Mouse (Mus musculus): ENCODE measurements around the gene Tacc3.

The Tacc3 gene

DNA sequence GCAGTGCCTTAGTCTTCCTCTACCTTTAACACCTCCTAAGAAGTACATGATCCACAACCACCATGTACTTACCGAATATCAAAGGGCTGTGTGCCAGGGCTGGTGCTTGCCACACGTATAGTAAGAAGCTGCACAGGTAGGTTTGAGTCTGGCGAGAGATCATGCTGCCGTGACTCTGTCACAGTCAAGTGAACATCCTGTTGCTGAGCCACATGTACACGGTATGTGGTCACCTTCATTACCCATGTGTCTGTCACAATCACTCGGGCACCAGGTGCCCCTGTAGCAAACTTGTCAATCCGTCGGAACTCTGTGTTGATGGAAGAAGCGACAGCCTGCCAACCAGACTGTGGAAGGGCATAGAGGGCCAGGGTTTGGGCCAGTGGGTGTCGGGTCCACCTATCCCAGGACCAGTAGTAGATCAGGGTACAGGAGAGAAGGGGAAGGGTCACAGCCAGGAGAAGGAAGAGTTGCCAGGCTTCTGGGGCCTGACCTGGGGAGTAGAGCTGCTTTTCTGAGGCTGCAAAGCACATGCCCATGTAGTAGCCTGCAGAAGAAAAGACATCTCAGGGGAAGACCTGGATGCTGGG lies 2.6 kb upstream of the Tacc3 start:
- DNase-seq (ENCODE audit: low read depth, low spot score), result no peak

DNA sequence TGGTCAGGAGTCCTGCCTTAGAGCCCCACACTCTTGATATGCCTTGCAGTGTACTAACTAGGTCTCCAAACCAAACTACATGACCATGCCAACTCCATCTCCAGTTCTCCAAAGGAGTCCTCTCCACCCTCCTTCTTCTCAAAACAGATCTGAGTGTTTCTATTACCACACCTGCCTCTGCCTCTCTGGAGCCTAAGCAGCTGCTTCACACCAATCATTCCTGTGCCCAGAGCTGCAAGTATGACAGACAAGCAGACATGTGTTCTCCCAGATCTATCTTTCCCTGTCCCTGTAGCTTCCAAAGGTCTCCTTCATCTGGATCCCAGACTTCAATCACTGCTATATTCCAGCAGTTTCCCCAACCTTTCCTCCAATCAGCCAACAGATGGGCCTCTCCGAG lies 1.2 kb upstream of the Tacc3 start:
- no peak for DNase-seq (ENCODE audit: low read depth, low spot score)

DNA sequence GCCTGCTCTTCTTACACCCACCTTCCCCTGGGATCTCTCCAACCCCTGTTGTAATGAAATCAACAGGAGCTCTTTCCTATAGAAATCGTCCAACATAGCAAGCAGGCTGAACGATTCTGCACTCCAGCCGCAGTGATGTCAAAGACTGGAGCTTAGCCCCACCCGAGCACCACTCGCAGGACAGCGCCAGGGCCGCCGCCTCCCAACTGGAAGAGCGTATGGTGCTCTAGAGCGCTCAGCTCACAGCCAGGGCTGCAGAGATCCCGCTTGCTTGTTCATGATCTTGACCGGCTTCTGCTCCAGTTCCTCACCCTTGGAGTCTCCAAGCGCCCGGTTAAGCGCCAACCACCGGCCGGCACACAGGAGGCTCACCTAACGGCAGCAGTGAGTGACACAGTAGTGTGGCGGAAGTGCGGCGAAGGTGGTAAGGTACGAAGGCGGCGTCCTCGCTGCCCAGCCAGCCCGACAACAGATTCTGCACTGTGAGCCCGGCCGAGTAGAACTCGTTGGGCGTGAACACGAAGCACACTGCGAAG lies 609 bp upstream of the Tacc3 start:
- peak; percentile 78 for DNase-seq (ENCODE audit: low read depth, low spot score)

DNA sequence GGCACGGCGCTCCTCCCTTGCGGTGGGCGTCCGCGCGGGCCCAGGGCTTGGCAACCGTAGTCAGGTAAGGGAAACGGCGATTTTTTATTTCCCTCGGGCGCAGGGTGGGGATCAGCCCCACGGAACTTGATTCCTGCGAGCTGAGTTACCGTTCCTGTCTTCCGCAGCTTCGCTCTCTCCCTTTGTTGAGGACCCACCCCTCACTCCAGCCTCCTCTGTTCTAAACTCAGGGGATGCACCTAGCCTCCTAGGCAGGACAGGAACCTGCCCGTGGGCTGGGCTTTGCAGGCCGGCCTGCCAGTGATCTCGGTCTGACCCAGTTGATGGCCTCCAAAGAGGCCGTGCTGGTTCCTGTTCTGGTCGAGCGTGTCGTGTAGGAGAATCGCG lies 729 bp downstream of the Tacc3 start:
- no peak for DNase-seq (ENCODE audit: low read depth, low spot score)

DNA sequence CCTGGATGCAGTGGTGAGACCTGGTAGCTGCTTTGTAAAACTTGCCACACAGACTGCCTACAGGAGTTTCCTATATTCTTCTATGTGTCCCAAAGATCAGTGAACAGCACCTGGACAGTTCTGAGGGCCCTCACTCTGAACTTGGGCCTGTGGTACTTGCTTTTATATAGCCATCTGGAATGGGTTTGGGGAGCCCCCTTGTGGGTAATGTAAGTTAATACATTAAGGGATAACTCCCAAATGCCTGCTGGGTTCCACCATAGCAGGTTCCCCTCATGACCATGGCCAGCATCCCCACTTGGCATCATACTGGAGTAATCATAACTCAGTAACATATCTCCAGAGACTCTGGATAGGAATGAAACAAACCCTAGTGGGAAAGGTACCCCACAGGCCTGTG lies 10.3 kb downstream of the Tacc3 start:
- peak; percentile 62 for DNase-seq (ENCODE audit: low read depth, low spot score)

DNA sequence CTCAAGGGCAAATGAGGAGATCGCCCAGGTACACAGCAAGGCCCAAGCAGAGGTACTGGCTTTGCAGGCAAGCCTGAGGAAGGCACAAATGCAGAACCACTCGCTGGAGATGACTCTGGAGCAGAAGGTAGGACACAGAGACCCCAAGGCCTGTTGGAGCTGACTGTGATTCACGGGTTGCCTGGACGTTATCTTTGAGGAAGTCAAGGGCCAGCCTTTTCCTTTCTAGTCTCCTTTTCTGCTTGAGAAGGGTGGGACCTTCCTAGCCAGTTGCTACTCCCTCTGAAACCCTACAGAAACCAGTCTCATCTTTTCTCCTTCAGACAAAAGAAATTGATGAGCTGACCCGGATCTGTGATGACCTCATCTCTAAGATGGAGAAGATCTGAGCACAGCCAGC lies 13.7 kb downstream of the Tacc3 start:
- DNase-seq (ENCODE audit: low read depth, low spot score), result no peak

DNA sequence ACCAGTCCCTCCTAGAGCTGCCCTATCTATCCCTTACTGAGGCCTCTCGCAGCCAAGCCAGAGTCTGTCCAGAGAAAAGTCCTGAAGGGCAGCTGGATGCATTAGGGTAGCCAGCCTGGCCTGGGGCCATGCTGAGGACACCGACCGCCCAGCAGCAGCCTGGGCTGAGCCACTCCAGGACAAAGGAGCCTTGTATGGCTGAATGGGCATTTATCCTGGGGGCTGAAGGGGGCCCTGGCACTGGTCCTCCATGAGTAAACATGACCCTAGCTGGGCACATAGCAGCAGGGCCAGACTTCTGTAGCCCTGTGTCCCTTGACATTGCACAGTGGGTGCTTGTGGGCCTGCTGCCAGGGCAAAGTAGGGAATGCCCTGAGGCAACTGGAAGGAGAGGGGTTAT lies 16.5 kb downstream of the Tacc3 start:
- no peak for DNase-seq (ENCODE audit: low read depth, low spot score)

DNA sequence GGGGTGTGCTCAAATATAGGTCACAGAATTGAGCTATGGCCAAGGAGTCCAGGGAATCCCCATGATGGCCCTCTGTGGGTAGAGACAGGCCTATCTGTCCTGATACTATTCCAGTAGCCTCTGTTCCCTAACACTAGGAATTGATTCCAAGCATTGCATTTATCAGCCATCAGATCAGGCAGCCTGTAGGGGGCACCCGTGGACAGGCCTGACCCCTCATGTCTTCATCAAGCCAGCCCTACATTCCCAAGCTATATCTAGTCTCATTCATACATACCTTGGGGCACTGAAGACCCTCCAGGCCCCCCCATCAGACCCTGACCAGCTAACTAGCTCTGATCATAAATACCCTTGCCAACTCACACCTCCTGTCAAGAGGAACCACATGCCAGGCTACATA lies 18.0 kb downstream of the Tacc3 start:
- peak; percentile 70 for DNase-seq (ENCODE audit: low read depth, low spot score)

DNA sequence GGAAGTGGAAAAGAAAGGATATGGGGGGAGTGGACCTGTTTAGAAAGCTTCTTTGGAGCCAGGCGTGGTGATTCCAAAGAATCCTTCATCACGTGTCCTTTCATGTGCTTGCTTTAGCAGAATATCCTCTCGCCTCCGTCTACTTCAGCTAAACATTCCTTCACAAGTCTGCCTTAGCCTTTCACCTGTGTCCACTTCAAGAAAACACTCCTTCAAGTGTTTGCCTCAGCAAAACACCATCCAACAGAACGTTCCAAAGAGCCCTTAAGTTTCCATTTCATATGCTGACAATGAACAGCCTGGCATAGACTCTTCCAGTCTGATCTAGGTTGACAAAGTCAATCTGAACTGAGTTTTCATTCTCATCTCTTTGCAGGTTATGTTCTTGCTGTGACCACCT lies 20.3 kb downstream of the Tacc3 start:
- DNase-seq (ENCODE audit: low read depth, low spot score), result no peak

DNA sequence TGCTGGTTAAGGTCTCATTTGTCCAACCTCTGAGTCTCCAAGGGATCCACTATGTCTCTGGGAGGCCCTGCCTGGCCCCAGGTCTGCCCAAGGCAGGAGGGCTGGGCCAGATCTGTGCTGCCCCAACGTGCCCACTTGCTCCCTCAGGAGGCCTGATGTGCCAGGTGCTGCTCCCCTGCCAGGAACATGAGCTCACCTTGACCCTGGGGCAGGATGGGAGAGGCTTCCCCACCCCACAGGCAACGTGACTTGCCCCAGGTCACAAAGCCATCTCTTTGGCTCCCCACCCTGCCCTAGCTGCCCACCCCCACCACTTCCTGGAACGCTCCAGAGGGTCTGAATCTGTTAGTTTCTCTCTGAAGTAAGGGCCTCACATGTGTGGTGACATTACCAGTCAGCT lies 23.1 kb downstream of the Tacc3 start:
- DNase-seq (ENCODE audit: low read depth, low spot score), result no peak

DNA sequence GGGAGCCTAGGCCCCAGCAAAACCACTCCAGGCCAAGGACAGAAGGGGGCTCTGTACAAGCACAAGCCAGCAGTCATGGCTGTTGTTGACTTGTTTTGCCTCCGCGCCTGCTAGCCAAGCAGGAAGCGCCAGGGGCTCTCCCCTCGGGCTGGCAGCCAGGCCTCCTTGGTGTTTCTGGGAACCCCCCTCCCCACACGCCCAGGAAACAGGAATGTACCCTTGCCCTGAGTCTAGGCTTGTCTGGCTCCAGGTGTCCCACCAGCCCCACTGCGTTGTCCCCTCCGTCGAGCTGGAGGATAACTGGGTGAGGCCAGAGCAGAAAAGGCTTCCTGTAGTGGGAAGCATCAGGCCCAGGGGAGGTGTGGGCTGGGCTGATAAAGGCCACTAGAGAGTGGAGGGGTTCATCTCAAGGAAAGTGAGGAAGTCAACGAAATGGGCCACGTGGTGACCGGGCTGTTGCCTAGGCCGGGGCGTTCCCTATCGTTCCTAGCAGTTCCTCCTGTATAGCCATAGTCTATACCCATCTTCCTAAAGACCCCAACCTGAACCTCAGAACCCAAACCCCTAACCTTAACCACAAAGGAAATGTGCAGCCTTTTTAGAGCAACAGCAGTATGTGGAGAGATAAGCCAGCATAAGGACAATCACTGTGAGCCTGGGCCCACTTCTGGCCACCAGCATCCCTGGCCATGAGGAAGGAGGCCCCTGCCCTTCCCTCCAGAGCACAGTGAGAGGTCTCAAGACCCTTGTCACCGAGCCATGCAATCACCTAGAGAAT lies 23.9 kb downstream of the Tacc3 start:
- no peak for DNase-seq (ENCODE audit: low read depth, low spot score)

DNA sequence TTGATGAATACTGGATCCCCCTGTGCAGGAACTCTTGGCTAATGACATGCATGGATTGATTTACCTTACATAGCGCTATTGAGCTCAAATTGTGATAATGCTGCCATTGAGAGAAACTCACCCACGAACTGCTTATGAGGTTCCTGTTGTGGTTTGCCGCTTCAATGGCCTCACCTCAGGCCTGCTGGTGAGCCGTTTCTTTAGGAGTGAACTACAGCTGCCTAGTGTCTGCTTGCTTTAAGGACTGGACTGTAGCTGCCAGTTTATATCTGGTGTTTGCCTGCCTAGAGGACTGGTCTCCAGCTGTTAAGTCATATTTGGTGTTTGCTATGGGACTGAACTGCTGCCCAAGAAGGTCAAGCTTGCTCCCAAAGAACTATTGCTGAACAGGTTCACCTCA lies 25.0 kb downstream of the Tacc3 start:
- DNase-seq (ENCODE audit: low read depth, low spot score), result no peak

DNA sequence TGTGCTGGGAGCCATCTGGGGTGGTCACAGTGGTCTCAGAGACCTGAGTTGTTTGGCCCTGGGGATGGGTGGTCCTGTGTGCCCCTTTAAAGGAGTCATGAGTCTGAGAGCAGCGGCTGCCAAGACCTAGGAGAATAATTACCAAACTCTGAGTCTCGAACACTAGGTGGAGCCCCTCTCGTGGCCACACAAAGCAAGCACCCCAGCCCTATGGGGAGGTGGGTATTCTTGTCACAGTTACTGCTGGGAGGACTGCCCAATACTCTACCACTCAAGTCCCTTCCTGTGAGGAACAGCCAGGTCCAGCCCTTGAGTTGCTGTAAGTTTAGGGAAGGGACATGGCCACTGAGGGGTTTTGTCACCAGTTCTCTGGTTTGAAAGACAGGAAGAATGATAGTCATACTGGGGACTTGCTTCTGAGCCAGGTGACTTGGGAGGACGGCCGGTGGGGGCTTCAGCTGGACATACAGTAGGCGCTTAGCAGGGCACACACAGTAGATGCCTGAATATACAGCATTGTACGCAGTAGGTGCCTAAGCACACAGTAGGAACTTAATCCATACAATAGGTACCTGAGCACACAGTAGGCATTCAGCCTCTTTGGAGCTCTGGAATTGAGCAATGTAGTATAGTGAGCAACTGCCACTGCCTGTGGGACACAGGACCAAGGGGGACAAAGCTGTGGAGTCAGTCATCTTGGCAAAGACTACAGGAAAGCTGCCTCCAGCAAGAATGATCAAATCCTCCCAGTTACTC lies 26.1 kb downstream of the Tacc3 start:
- peak; percentile 33 for DNase-seq (ENCODE audit: low read depth, low spot score)

DNA sequence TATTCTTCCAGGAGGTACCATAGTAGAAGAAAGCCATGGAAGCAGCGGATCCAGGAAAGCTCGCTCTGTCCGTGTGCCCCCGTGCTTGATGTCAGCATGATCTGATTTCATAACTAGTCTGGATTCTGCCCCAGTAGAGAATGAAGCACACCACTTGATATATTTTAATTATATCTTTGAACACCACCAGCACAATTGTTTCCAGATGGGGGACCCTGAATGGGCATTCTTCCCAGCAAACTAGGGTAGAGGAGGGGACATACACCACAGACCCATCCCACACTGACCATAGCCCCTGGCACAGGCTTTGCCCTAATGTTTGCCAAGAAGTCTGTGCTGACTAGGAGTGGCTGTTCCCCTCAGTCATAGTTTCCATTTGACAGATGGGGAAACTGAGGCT lies 27.0 kb downstream of the Tacc3 start:
- no peak for DNase-seq (ENCODE audit: low read depth, low spot score)

DNA sequence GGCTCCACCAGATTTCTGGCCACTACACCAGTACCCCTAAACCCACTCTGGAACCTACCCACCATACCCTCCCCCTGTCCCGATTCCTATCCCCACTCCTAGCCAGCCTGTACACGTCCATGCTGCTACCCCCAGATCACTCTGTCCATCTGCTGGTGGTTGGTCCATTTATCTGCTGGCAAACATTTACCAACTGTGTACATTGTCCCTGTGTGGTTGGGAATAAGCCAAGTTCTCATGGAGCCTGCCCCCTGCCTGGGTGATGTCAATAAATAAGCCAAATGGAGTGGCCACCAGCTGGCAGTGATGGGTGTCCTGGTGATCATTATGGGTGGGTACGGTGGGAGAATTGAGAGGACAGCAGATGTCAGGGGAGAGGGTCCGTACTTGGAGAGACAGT lies 29.2 kb downstream of the Tacc3 start:
- no peak for DNase-seq (ENCODE audit: low read depth, low spot score)

DNA sequence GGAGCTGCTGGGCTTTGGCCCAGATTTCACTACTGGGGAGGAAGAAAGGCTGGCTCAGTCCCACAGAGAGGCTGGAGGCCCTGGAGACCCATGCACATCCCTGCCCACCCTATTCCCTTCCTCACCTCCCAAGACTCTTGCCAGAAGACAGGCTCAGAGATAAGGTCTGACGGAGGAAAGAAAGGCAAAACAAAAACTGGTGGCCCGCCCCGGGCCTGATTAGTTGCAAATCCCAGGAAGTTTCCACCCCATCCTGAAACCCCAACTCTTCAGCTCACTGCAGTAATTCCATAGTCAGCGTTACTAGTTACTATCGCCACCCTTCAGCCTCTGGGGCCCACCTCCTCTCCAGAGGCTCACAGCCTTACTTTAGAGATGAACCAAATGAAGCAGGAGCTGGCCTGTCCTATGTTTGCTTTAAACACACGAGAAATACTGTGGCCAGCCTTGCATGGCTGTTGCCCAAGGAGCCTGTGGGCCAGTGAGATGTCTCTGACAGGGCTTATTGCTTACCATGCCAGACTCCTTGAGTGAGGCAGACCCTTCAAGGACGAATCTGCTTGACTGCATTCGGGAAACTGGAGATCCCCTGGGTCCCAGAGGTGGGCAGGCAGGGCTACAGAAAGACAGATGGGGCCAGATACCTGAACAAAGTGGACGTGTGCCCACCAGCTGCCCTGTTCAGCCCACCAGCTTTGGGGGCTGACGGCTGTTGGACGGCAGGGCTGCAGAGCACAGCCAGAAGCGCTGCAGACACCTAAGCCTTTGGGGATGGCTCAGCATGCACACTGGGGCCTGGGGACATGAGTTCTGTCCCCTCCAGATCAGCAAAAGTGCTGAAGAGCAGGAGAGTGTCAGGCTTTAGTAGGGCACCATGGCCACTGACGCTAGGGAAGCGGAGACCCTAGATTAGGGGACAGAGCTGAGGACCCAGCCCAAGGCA lies 30.6 kb downstream of the Tacc3 start:
- no peak for DNase-seq (ENCODE audit: low read depth, low spot score)

DNA sequence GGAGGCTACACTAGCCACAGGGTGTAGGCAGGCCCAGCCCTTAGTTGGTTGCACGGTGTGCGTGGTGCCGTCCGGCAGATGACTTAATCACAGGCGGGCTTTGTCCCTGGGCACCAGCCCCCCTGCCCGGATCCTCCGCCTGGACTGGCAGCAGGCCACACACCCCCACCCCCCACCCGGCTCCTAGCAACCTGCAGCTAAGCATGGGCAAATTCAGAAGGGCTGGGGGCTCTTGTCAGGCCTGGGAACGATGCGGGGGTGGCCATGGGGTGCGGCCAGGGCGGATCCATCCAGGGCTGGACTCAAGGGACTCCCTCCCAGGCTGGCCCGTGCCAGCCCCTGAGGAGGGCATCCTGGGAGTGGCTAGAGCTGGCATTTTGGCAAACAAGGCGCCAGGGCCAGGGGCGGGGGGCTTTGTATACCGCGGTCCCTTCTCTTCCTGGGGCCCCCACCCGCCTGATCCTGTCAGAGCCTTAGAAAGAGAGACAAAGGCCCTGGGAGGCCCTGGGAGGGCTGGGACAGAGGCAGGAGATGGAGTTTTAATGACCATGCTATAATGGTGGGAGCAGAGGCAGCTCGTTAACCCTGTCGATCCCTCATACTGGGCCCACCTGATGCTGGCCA lies 31.4 kb downstream of the Tacc3 start:
- DNase-seq (ENCODE audit: low read depth, low spot score), result no peak

DNA sequence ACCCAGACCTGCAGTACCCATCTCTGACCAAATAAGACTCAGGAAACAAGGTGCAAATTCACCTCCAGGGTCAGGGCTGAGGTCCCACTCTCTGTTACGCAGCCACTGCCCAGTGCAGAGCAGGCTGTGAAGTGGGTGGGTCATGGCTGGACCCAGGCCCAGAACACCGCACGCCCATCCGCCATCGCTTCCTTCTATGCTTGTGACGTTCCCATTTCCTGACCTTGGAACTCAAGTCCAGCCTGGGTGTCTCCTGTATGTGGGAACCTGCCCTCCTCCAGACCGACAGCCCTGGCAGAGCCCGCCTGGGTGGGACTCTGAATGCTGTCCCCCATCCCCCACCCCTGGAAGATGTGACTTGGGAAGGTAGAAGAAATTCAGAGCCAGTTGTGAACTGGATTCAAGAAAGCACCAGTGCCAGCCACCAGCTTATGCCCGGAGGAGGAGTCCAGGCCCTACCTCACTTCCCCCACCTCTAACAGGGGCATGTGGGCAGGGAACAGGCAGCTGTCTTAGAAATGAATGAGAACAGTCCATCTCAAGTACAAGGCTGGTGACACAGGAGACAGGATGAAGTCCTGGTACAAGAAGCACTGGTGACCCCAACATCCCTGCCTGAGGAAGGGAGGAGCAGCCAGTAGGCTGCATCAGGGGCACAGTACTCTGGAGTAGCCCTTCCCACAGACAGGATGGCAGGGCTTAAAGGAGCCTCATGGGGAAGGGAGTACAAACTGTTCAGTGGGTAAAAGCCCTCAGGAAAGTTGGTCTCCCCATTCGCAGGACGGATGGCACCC lies 32.1 kb downstream of the Tacc3 start:
- DNase-seq (ENCODE audit: low read depth, low spot score), result no peak

DNA sequence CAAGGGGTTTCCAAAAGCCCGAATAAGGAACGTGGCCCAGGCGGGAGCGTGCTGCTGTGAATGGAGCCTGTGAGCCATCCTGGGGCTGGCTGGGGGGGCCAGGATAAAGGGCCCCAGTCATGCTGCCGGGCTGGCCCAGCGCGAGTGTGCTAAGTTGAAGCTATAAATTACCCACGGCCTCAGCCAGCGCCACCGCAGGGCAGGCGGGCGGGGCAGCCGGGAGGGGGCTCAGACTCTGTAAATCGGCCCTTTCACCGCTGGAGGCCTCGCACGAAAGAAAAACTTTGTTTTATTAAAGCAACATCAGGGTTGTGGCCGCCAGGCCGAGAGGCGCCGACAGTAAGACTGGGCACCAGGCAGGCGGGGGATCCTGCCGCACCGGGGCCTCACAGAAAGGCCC lies 34.5 kb downstream of the Tacc3 start:
- peak; percentile 34 for DNase-seq (ENCODE audit: low read depth, low spot score)

DNA sequence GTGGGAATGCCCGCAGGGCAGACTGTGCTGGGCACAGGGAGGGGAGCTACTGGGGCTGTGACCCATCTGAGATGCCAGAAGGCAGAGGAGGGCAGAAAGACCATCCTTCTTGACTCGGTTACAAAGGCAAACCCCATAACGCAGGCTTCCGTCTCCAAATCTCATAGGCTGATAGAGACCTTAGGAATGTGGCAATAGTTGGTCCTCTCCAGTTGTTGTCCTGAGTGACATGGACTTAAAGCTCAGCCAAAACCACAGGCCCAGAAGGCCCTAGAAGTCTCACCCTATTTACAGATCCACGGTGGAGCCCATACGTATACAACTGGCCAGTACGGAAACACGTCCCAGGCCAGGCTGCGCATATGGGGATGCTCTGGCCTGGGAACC lies 36.5 kb downstream of the Tacc3 start:
- no peak for DNase-seq (ENCODE audit: low read depth, low spot score)
